Mouse (Mus musculus) monocyte, adult 5-6 weeks (primary cell): ENCODE measurements around the gene Cabcoco1. TPM values are rescaled to one million over a fixed set of nuclear protein-coding genes. Genes with fewer than 3 reads are reported as not detected.

Source experiments
- ATAC-seq: fragments of 153-309, 156-312 bp; replicated peaks from 2 replicates; pipeline ENCODE4 v1.8.0; 2017; ENCODE audit warnings: mild to moderate bottlenecking; ENCODE audit not compliant: low TSS enrichment, insufficient number of reproducible peaks, severe bottlenecking, poor library complexity, low FRiP score
- total RNA-seq: library from RNA; stranded (forward); fragments of 200-1000, 200-491, 200-594 nt; gene quantifications from 3 replicates; pipeline ENCODE4 v1.2.3, GENCODE M21; 2017

Cabcoco1 gene
- total RNA-seq = 3.1 to 6.6 TPM in 2 of 3 replicates, not detected in the other

DNA sequence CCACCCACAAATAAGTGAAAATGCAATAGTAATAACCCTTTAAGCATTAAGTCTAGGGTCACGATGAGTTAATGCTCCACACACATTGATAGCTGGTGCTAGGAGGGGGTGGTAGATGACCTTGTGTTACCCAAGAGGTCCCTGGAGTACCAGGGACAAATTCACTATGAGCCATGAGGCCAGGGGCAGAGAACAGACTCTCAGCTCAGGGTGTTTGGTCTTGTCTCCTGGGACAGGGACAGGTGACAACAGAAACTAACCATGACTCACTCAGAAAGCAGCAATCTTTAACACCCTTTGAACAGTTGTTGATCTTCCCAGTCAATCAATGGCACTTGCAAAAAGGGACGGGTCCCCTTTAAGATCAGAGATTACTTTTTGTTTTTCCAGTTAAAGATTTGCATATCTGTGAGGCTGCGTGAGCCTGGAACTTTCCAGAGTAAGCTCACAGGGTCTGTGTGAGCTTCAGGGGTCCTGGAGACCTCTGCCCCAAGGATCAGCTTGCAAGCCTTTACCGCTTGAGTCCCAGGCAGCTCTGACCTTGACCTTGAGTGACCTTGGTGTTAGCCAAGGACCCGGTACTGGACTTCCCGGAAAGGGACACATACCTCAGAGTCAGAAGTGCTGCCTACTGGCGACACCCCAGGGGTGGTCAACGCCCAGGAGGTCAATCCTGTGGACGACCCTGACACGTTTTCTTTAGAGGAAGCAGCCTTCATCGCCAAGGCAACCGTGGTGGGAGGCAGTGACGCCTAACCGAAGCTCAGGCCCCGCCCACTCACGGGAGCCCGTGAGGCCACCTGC lies at the start of gene Cabcoco1:
Gene Cabcoco1 (minus strand): TSS at position 758 of the 804 bp plus-strand sequence.
- peak; percentile 76 for ATAC-seq

DNA sequence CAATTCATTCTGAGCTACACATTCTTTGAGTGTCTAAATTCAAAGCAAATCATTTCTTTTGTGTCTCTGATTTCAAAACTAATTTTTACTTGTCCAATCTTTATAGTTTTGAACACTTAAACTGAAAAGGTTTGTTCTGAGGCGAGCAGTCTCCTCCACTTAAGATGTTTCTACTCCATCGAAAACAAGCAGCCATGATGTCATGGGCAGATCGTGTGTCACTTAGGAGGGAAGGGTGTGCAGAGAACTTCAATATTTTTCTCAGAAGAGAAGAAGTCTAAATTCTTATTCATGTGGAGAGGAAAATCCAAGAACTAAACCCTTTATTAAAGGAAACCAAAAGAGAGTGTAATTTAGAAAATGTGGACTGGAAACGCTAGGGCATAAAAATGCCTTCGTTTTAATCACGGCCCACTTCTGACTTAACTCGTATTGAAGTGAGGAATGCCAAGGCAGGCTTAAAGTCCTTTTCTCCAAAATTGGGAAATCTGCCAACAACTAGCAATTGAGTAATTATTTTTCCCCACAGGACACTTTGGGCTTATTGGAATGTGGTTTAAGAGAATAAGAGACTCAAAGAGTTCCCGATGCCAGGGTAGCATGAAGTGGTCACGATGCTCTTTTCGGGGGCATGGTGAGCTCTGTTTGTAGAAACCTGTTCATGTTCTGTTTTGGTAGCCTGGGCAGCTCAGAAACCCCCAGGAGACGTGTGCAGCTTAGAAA lies 48.0 kb upstream of the Cabcoco1 start:
- no peak for ATAC-seq

DNA sequence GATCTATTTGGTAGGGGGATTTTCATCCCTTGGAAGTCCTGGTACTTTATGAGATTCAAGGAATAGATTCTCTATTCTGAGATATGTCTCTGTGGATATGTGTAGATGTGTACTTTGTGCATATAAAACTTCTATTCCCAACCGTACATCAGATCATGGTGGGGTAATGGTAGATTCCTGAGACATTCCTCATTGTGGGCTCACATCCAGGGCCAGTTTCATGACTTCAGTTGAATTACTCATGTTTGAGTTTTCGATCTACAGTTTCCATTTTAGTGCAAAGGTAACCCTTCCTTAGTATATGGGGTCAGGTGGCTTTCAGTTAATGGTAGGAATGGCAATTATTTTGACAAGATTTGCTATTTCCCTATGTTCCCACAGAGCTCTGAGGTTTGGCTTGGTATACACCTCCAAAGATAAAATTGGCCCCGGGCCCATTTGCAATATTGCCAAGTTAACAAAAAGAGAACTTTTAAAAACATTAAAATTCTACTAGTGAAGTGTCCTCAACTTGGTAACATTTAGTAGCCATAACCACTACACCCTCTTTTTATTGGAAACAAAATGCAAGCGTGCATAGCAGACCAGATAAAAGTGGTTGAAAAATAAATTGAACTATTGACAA lies 45.8 kb upstream of the Cabcoco1 start:
- ATAC-seq = no peak

DNA sequence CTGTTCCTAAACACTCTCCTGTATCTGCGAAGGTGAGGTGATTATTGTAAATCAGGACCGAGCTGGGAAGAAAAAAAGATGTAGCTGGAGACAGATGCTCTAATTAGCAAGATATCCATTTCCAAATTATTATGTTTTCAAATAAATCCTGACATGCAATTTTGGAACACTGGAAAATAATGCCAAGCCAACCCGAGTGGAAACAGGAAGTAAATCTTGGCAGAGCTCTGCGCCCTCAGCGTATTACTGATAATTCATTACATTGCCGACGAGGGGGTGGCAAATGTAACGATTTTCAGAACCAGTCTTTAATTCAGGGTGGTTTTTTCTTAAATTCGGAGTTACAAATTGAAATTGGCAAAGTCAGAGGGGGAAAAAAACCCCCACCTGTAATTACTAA lies 35.6 kb upstream of the Cabcoco1 start:
- ATAC-seq = no peak

DNA sequence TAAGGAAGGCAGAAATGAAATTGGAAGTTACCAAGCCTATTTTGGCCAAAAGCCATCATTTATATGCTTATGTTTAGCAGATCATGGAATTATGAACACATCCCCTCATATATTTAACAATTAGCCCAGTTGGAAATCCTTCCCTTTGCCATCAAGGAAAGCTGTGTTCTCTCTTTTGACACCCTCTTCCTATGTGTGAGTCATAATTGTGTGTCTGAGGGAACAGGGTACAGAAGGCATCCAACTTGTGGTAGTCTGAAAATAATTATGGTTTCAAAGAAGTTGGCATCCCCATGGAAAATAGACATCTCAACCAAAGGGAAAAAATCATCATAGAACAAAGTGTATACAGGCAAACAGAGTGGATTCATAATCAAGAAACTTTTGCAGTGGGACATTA lies 26.5 kb upstream of the Cabcoco1 start:
- ATAC-seq = no peak

DNA sequence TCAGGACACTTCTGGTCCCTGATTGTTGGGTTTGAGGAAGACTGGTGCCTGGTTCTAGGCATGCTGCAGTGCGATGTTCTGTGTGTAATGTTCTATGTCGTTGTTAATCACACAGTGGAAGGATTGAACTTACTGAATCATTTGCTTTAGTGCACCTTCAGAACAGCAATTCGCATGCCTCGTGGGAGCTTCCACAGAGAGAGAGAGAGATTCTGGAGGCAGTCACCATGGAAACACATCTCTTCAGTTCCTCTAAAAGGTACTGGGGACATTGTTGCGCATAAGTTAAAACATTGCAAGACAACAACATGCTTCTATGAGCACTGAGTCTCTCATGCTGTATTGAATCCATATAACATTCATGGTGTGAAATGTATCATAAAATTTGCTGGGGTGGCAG lies 20.6 kb upstream of the Cabcoco1 start:
- ATAC-seq = no peak

DNA sequence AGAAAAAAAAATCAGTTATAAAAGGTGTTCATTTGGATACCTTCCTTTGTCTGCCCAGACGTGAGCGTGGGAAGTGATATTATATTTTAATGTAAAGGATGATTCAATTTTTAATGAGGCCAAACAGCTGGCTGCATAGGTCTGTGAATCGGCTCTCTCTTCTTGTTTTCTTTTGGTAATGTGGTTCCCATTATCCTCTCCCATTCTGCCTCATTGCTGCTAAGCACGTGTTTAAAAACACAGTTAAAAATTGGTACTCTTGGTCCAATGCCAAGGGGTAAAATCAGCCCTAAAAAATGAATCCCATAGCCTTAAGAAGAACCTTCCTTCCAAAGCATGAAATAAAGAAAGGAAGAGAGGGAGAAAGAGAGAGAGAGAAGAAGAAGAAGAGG lies 17.1 kb upstream of the Cabcoco1 start:
- ATAC-seq = no peak

DNA sequence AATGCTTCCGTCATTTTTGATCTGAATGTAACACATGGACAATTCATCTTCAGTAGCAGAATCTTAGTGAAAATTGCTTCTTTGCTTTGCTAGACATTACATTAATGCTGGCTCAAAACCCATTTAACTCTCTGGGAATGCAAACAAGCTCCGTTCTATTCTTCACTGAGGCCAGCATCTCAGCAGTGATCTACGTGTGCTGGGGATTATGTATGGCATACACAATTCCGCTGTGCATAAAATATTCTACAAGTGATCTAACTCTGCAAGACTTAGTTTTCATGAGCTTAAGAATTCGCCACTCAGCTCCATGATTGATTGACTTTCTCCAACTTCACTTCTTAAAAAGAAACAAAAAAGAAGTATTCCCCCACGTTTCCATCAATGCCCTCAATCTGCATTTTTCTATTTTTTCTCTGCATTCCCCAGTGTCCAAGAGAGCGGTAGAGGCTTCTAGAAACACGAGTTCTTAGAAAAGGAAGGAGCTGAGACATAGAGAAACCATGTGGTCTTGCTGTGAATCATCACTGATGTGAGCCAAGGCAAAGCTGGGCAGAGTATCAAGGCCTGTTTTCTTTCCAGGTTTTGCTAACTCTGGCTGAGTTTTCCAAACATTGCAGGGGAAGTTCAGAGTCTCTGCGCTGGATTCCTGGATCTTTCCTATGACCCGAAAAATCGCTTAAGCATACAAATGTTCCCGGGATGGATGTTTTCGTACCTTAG lies 16.6 kb upstream of the Cabcoco1 start:
- no peak for ATAC-seq

DNA sequence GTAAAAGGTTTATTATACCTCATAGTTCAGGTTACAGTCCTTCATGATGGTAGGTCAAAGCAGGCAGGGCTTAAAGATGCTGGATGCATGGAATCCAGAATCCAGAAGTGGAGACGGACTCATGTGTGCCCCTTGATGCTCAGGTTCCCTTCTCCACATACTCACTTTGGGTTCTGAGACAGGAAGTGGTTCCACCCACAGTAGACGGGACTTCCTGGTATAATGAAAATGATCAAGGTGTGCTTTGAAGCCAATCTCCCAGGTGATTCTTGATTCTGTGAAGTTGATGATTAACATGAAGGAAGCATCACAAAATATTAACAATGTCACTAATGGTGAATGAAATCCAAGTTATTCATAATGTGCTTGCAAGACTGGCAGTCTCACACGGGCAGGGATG lies 12.0 kb upstream of the Cabcoco1 start:
- ATAC-seq = no peak

DNA sequence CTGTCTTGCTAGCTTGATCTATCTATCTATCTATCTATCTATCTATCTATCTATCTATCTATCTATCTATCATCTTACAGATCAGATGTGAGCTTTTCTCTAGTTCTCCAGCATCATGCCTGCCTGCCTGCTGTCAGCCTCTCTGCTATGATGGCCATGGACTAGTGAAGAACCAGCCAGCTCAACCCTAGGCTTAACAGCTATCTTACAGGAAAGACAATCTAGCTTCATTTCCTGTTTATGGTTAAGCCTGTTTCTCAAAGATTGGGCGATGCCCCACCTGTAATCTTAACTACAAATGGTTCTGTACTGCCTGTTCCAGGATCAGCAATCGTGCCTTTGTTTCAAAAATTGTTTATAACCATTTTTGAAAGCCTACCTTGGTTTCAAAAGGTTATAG lies 10.9 kb upstream of the Cabcoco1 start:
- no peak for ATAC-seq

DNA sequence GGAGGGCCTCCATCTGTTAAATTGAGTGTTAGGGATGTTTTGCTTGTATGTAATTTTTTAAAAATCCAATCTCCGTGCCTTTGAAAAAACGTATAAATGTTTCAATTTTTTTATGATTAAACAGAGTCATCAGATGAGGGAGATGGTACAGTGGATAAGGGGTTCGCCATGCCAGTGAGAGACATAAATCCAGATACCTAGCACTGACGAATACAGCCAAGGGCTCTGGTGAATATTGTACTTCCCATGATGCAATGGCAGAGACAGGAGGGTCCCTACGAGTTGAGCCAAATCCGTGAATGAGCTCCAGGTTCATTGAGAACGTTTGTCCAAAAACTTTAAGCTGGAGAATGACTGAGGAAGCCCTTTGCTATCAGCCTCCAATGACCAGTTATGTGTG lies 9.6 kb upstream of the Cabcoco1 start:
- ATAC-seq = no peak

DNA sequence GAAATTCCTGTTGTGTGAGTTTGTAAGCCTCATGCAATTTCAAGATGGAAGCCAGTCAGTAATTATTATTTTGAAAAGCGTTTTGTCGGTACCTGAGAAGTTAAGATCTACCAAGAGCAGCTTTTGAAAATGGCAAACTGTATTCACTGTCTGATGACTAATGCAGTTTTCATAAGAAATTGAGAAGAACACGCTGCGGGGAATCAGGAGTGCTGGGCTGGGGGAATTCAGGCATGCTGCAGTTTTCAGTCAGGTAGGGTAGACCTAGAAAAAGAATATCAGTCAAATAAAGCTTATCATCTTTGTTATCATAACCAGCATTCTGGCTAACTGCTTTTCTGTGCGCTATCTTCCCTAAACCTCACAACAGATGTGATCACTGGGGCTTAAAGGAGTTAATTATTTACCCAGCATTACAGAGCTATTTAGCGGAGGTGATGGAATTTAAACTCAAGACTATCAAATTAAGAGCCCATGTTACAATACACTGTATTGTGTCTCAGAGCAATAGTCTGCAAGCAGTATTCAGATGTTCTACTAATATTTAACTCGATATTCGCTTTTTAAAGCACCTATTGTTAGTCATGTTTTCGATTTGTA lies 9.1 kb upstream of the Cabcoco1 start:
- ATAC-seq = no peak

DNA sequence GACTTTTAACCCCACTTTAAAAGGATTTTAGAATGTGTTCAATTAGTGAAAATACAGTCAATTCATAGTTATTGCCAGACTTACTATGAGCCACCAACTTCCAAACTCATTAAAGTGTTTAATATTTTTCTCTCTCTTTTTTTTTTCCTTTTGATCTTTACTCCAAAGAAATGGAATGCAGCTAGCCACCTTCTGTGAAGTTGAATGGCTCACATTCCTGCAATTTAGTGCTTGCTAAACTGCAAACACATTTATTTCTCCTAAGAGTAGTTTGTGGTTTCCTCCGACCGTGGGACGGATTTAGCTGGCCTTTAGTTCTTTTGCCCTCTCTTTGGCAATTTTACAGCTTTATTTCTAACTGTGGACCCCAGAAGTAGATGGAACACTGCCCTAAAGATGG lies 1.4 kb upstream of the Cabcoco1 start:
- ATAC-seq = no peak

DNA sequence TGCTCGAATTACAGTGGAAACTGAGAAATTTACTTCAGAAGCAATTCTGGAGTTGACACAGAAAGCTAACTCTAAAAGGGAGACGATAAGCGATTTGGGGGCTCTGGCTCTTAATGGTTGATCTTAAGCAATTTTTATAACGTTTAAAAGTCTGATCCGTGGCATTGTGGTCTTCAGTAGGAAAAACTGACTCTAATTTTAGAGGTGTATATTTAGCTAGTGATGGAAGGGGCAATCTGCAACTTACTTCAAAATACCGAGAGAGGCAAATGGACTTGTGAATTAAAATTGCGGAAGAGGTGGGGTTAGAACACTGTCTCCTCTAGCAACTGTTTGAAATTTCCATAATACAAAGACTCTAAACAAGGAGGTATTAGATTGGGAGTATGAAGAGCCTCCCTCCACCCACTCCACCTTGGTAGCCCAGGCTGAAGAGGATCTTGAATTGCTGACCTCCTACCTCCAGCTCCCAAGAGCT lies 286 bp upstream of the Cabcoco1 start:
- ATAC-seq = no peak; the same call in 1 of the 2 replicates

DNA sequence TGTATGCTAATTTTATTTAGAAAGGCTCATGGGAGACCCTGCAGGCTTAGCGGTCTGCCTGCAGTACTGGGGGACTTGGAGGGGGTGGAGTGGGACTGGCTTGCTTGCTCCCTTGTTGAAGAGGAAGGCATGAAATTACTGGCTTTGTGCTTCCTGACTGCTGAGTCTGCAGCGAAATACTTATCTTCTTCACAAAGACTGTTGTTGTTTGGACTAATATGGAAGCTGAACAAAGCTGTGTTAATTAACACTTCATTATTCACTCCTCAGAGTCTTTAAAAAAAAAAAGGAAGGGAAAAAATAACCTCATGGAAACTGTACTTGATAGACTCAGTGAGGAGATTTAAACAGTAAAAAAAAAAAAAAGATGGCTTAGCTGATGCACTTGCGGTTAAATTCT lies 1.1 kb downstream of the Cabcoco1 start:
- ATAC-seq = no peak

DNA sequence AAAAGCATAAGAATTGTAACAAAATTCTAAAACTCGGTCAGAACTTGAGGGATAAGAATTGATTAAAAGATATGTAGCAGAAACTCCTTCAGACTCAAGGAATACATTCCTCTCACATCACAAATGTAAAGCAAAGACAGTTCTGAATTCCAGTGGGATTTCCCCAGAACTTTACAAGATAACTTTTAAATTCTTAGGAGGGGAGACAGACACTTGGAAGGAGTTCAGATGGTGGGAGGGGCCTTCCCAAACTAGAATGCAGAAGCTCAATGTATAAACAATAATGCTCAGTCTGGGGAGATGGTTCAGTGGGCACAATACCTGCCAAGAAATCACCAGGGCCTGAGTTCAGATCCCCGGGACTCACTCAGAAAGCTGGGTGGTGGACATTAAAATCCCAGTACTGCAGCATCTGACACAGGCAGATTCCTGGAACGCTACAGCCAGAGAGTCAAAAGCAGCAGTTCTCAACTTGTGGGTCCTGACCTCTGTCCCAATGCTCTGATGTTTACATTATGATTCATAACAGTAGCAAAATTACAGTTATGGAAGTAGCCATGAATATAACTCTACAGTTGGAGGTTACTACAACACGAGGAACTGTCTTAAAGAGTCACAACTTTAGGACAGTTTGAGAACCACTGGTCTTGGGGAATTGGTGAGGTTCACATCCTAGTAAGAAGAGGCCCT lies 4.3 kb downstream of the Cabcoco1 start:
- no peak for ATAC-seq

DNA sequence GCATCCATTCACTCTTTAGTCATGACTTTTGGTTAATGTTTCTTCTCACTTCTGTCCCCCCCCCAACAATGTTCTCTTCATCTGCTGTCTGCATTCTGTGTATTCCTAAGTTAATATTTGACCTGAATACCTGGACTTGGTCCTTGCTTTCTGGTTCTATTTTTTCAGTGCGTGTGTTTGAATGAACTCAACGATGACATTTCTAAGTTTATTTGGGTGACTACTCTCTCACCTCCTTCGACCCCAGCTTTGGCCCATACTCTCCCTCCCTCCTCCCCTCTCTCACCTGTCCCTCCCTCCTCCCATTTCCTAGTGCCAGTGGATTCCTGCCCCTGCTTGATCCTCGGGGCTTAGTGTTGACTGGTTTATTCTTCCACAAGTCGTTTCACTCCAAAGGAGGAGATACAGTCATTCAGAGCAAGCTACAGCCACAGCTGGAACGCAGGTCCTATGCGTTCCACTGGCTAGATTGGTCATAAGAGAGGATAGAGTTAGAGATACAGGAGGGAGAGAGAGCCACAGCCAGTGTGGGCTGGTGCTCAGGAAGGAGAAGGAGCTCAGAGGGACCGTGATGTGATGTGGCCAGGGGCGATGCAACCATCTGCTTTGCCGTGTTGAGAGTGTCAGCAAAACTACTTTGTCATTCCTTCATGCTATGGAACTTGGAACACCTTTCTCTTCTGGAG lies 12.2 kb downstream of the Cabcoco1 start:
- no peak for ATAC-seq

DNA sequence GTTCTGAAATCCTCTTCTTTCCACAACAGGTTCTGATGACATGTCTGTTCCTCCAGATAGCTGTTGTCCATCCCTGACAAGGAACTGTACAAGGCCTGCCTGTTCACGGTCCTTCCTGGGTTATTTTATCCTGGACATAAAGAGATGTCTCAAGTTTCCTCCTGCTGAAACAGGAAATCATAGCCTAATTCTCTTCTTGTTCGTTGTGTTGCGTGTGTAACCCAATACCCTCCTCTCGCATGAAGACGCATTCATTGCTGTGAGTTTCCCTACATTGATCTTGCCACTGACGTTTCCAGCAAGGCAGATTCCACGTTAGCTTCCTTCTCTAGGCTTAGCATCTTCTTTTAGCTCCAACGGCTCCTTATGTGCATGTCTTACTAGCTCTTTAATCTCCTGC lies 12.7 kb downstream of the Cabcoco1 start:
- ATAC-seq = no peak
